Mouse (Mus musculus) heart, adult 8-10 months (tissue): ENCODE results near the gene Psmd14. TPM values are rescaled to one million over a fixed set of nuclear protein-coding genes. Genes with fewer than 3 reads are reported as not detected.

Source experiments
- DNase-seq: peaks from one replicate; pipeline ENCODE4 v3.0.0; 2022; ENCODE audit warnings: low spot score
- total RNA-seq, 4 experiments: library from RNA; stranded (reverse); gene quantifications; 2 replicates each; pipeline ENCODE4 v1.2.4; 2022

The Psmd14 gene
- total RNA-seq, 4 experiments from 2014 or later = 51.7 to 61.2 (median 55.4) TPM

- DNase-seq = no peak
Observed at GRCm38 (mm10) chr2:61759234-61759855, 47.9 kb downstream of the Psmd14 start.

- no peak for DNase-seq
Observed at GRCm38 (mm10) chr2:61760044-61760443, 48.5 kb downstream of the Psmd14 start.

- DNase-seq = no peak
Observed at GRCm38 (mm10) chr2:61764470-61765105, 53.1 kb downstream of the Psmd14 start.

- no peak for DNase-seq
Observed at GRCm38 (mm10) chr2:61765526-61765925, 54.0 kb downstream of the Psmd14 start.

- no peak for DNase-seq
Observed at GRCm38 (mm10) chr2:61780794-61781193, 69.3 kb downstream of the Psmd14 start.

- no peak for DNase-seq
Observed at GRCm38 (mm10) chr2:61794960-61795359, 83.5 kb downstream of the Psmd14 start.

- DNase-seq = no peak
Observed at GRCm38 (mm10) chr2:61798048-61798447, 86.6 kb downstream of the Psmd14 start.

GRCm38 (mm10) chr2:61802656-61803251 lies 91.3 kb downstream of the Psmd14 start, which contains the start of gene Tbr1:
Tbr1 (plus strand) TSS chr2:61802930.
- DNase-seq = no peak

- DNase-seq = no peak
Observed at GRCm38 (mm10) chr2:61803443-61804367, 92.2 kb downstream of the Psmd14 start.

GRCm38 (mm10) chr2:61804382-61804840 lies 92.9 kb downstream of the Psmd14 start:
- no peak for DNase-seq

GRCm38 (mm10) chr2:61804841-61805540 lies 93.5 kb downstream of the Psmd14 start:
- no peak for DNase-seq

- no peak for DNase-seq
Observed at GRCm38 (mm10) chr2:61805541-61806345, 94.2 kb downstream of the Psmd14 start.

GRCm38 (mm10) chr2:61806346-61806825 lies 94.9 kb downstream of the Psmd14 start:
- no peak for DNase-seq

GRCm38 (mm10) chr2:61807151-61807550 lies 95.7 kb downstream of the Psmd14 start:
- DNase-seq = no peak

- no peak for DNase-seq
Observed at GRCm38 (mm10) chr2:61807781-61808180, 96.3 kb downstream of the Psmd14 start.

GRCm38 (mm10) chr2:61808776-61809175 lies 97.3 kb downstream of the Psmd14 start:
- DNase-seq = no peak

- DNase-seq = no peak
Observed at GRCm38 (mm10) chr2:61809381-61809780, 97.9 kb downstream of the Psmd14 start.

GRCm38 (mm10) chr2:61810751-61811150 lies 99.3 kb downstream of the Psmd14 start:
- DNase-seq = no peak

- no peak for DNase-seq
Observed at GRCm38 (mm10) chr2:61811163-61811506, 99.6 kb downstream of the Psmd14 start.
